Mouse (Mus musculus) activated CD4-positive, CD25-positive, alpha-beta regulatory T cell, adult 4 months (primary cell): ENCODE measurements around the gene Rab1a. TPM values are rescaled to one million over a fixed set of nuclear protein-coding genes. Genes with fewer than 3 reads are reported as not detected.
"Not testable (repeated sequence)": the region's sequence is repeated elsewhere in the genome, so short reads cannot be mapped to it uniquely, and the experiment has no call there.

Source experiments
- ATAC-seq: one replicate; pipeline ENCODE4 v1.8.0; 2017
- polyA plus RNA-seq, 2 experiments: library from polyadenylated mRNA; unstranded; fragments of 100-300 nt; shearing (Covaris generic); gene quantifications; one replicate each; pipeline ENCODE4 v1.2.1; 2017

The Rab1a gene
- polyA plus RNA-seq, 2 experiments from 2014 or later: 98.6 to 135 TPM

DNA sequence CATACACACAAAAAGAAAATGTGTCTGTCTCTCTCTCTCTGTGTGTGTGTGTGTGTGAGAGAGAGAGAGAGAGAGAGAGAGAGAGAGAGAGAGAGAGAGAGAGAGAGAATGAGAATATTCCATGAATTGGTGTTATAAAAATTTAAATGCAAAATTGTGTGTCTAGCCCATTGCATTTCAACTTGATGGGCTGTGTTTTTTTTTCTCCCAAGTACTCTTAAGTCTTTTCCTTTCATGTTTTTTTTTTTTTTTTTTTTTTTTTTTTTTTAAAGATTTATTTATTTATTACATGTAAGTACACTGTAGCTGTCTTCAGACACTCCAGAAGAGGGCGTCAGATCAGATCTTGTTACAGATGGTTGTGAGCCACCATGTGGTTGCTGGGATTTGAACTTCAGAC lies 20.4 kb downstream of the Rab1a start:
- not testable (repeated sequence) for ATAC-seq

DNA sequence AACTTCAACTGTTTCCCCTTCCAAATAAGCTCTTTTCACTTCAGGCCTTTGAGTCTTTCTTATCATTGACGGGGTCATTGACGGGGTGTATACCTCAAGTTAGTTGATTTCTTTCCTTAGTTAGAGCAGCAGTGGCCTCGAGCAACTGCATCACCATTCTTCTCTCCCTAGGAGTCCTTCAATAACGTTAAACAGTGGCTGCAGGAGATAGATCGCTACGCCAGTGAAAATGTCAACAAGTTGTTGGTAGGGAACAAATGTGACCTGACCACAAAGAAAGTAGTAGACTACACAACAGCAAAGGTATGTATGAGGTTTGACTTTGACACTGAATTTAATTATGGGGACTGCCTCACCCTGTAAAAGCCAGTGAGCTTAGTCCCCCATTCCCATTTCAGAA lies 23.0 kb downstream of the Rab1a start:
- ATAC-seq: no peak

DNA sequence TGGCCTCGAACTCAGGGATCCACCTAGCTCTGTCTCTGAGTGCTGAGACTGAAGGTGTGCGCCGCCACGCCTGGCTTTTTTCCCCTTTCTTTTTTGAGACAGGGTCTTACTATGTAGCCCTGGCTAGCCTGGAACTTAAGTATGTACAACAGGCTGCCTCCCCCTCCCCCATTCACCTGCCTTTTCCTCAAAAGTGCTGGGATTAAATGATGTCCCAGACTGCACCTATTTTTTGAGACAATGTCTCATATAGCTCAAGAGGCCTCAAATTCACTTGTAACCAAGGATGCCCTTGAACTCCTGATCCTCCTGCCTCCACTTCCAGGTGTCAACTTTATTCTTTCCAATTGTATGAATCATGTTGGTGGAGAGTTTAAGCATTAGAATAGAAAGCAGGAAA lies 24.7 kb downstream of the Rab1a start:
- no peak for ATAC-seq

- ATAC-seq: no peak
Measured at GRCm38 (mm10) chr11:20228666-20229065, 27.4 kb downstream of the Rab1a start.

DNA sequence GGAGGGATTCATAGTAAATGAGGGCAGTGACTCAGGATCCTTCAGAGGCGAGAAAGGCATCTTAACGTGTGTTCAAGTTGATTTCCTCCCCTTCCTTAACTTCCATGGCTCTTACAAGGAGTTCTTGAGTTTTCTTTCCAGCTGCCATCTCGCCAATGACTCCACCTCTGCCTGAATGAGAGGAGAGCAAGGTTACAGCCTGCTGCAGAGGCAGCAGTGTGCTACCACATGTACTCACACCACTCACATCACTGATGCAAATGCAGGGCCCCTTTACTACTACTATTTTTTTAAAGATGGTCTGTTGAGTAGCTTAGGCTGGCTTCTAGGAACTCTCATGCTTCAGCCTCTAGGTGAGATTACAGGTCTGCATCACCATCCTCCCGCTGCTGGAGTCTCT lies 28.1 kb downstream of the Rab1a start:
- ATAC-seq: no peak

- no peak for ATAC-seq
Measured at GRCm38 (mm10) chr11:20230286-20230685, 29.1 kb downstream of the Rab1a start.

- ATAC-seq: no peak
Measured at GRCm38 (mm10) chr11:20231128-20231878, 30.1 kb downstream of the Rab1a start.

DNA sequence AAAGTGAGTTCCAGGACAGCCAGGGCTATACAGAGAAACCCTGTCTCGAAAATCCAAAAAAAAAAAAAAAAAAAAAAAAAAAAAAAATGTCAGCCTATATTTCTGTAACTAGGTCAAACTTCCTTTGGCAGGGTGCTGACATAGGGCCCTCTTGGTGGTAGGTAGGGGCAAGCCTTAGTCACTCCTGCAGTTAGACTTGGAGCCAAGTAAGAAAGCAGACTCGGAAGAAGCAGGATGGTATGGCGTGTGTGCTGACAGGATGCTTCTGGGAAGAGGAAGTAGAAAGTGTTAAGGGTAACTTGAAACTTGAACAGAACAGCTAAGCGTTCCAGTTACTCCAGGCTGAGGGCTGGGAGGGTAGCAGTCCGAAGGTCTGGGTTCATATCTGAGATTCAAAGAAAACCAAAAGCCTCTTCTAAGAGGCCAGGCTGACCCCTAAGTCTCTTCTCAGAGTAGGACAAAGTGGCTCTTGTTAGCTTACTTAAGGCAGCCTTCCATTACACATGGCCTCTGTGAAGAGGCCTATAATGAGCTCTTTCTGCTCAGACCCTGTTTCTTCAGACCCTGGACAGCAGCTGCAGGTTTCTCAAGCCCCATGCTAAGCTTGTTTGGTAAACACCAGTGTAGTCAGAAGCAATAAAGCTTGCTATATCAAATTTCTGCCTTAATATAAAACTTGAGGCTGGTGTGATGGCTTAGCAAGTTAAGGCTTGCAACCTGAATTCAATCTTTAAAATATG lies 31.0 kb downstream of the Rab1a start:
- no peak for ATAC-seq

- no peak for ATAC-seq
Measured at GRCm38 (mm10) chr11:20234233-20234632, 33.0 kb downstream of the Rab1a start.

DNA sequence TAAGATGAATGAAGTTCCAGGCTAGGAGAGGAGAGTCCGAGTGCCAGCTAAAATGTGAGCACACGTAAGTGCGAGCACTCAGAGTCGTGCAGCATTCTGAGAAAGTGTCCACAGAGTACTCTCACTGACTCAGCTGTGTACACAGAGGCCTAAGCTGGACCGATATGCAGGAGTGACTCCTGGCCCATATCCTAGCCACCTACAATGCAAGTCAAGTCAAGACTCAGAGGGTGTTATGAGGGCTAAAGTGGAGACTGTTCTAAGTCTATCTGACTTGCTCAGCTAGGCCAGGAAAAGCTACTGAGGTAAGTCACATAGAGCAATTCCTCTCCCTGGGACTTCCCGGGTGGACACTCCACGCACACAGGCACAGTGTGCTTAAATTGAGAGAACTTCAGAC lies 35.8 kb downstream of the Rab1a start:
- no peak for ATAC-seq

DNA sequence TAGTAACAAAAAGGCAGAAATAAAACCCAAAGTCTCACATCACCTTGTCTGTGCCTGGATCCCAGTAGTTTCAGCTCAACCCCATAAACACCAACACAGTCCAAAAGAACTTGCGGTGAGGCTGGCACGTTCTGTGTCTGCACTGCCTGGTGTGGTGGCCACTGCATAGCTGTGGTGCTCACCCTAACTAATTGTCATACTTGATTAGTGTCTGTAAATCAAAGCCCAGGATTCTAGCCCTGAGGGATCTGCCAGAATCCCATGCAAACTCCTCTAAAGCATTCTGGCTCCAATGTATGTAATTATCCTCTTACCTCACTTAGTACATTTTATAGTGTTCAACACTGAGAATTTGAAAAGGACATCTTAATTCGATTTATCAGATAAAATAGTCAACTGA lies 36.7 kb downstream of the Rab1a start:
- ATAC-seq: no peak

DNA sequence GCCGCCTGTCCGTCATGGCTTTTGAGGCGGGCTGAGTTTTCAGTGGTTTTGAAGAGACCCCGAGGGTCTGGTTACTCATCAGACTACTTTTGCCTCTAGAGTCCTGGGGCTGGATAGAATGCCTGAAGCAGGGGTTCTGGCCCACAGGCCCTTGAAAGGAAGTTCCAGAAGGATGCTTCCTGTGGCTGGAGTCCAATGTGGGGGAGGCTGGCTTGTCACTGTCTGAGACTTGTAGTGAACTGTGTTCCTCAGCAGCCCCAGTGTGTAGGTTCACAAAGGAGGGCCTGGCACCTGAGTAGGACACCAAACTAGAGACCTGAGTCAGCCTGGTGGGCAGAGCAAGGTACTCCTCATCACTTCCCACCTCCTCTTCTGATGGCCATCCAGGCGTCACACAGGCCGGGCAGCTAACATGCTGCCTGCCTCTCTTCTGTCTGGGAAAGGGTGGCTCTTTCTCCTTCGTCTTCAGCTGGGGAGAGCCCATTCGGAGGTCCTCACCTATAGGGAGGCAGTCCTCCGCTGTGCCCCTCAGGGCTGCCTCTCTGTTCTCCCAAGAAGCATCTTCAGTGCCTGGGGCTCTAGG lies 38.1 kb downstream of the Rab1a start:
- ATAC-seq: no peak

- ATAC-seq: no peak
Measured at GRCm38 (mm10) chr11:20240331-20240730, 39.1 kb downstream of the Rab1a start.

GRCm38 (mm10) chr11:20241311-20241710 lies 40.1 kb downstream of the Rab1a start:
- ATAC-seq: no peak

GRCm38 (mm10) chr11:20242366-20243056 lies 41.3 kb downstream of the Rab1a start:
- ATAC-seq: no peak

DNA sequence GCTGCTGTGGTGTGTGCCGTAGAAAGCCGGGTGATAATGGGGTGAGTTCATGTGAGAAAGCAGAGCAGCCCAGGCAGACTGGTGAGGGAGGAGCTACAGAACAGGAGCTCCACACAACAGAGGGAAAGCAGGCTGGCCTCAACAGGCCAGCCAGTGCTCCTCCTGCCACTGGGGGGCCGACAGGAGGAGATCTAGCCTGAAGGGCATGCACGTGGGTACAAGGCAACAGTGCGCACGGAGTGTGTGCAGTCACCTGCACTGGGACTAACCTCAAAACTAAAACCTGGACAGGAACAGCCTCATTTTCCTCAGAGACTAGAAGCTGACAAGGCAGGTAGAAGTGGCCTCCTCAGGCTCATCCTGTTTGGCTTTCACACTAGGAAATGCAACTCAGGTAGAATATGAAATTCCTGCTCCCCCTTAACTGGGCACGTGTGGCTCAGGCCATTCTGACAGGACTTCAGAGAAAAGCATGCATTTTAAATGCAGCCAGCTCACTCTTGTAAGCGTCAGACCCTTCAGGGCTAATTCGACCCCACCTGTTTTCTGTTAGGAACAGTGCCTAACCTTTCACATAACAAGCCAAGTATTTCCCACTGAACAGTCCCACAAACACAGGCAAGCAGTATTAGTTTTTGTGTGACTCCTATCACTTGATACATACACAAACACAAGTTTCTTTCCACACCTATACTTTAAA lies 42.1 kb downstream of the Rab1a start:
- ATAC-seq: no peak

- ATAC-seq: no peak
Measured at GRCm38 (mm10) chr11:20244336-20245290, 43.4 kb downstream of the Rab1a start.

DNA sequence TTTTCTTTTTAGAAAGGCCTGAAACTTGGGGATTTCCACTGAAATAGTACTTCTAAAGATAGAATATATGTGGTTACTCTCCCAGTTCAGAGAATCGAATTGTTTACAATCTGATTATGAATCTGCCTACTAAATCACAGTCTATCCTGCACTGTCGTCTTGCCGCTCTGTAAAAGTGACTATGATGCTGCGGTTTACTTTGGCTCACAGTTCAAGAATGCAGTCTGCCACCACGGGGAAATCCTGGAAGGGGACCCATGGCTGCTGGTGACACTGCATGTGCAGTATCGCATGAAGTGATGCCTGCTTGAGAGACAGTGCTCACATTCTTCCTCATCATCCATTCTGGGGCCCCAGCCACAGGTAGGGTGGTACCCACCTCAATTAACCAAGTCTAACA lies 44.1 kb downstream of the Rab1a start:
- no peak for ATAC-seq

DNA sequence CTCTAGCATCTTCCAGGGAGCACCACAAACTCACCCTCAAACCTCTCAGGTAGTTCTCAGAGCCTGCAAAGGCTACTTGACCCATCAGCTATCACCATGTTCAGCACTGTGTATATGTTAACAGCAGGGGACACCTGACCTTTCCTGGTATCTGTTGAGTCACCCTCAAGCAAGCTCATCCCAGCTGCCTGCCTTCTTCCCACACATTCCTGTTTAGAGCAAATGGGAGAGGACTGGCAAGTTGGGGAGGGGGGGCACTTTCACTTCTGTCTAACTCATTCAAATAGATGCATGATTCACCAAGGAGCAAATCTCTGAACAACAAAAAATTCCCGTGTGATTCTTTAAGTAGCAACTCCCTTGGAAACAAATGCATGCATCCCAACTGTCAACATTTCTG lies 45.4 kb downstream of the Rab1a start:
- no peak for ATAC-seq

DNA sequence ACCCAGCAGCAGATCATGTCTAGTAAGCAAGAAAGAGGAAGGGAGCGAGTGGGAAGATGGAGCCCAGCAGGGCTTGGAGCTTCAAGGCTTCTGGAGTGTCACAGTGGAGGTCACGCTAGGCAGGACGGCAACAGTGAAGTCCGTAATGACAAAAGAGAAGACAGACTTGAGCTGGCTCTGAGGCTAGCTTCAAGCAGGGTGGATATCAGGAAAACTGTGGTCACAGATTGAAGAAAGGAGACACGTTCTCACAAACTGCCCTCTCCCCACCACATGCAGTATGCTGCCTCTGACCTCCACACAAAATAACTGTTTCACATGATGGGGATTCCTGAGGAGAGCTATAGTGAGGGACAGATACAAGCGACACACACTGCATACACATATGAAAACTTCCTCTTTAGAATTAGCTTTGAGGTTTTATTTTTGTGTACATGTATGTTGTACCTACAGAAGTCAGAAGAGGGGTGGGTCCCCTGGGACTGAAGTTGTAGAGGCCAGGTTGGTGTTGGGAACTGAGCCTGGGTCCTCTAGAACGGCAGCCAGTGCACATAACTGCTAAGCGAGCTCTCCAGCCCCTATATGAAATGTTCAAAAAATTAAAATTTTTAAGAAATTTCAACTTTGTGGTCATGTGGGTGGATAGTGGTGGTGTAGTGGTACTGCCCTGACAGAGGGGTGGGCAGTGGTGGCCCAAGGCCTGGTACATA lies 46.1 kb downstream of the Rab1a start:
- ATAC-seq: no peak

GRCm38 (mm10) chr11:20248277-20248676 lies 47.0 kb downstream of the Rab1a start:
- peak; percentile 34 for ATAC-seq
